Mouse (Mus musculus): Measurements from ENCODE around the gene Gm10643.
A peak's percentile ranks its signal among the peaks of the same experiment; 100 is the strongest.

Gene Gm10643

DNA sequence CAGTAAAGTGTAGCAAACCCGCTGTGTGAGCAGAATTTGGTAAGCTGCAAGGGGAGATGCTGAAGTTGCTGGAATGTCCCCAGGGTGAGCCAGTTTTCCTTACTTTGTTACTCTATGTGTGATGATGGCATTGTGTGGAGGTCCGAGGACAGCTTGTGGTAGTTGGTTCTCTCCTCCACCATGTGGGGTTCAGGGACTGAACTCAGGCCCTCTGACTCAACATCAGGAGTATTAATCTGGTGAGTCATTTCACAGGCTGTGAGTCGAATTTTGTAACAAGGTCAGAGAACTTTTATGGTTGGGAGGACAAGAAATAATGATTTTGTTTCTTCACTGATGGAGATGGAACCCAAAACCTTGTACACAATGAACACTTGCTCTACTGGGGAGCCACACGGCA is 32.2 kb downstream of the Gm10643 start:
- DNase-seq: no peak

DNA sequence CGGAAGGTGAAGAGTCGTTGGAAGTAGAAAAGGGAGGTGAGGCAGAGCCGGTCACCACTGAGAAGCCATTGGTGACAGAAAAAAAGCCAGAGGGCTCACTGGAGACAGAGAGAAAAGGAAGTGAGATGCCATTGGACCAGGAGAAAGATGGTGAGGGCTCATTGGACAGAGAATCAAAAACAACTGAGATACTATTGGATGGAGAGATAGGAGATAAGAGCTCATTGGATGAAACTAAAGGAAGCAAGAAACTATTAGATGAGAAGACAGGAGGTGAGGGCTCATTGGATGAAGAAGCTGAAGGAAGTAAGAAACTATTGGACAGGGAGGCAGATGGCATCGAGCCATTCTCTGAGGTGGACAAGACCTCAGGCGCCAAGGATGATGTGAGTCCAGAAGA is 35.7 kb downstream of the Gm10643 start:
- no peak for DNase-seq

DNA sequence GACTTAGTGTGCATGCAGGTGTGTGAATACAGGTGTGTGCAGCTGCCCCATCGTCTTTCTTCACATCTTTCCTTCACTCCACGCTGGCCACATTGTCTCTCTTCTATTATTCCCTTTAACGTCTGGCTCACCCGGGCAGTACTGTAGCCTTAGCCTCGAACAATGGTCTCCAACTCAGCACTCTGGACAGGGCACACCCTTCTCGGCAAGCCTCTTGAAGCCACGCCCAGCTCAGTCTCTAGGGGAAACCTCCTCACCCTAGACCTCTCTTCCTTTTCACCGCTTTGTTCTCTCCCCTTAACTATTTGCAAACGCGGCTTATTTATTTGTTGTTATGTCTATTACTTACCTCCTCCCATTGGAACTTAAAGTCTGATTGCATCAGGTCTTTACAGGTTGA is 37.5 kb downstream of the Gm10643 start:
- DNase-seq: no peak

GRCm38 (mm10) chr8:84025863-84026262 is 39.1 kb downstream of the Gm10643 start:
- peak; percentile 79 to 86 for DNase-seq

GRCm38 (mm10) chr8:84024171-84024570 is 40.8 kb downstream of the Gm10643 start:
- DNase-seq: peak; percentile 66 to 67

DNA sequence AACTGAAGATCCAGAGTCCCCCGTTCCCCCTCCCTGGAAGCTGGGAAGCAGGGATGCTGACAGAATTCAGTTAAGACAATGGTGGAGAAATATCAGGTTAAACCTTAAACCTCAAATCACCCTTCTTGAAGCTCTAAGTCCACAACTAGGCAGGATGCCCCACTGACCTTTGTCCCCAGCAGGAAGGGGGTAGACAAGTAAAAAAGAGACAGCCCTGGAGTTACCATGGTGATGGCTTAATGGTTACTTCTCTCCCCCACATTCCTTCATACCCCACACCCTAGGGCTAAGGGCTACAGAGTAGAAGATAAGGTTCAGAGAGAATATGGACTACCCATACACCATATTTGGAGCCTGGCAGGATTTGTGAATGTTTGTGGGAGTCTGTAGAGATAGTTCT is 41.3 kb downstream of the Gm10643 start:
- DNase-seq: no peak

DNA sequence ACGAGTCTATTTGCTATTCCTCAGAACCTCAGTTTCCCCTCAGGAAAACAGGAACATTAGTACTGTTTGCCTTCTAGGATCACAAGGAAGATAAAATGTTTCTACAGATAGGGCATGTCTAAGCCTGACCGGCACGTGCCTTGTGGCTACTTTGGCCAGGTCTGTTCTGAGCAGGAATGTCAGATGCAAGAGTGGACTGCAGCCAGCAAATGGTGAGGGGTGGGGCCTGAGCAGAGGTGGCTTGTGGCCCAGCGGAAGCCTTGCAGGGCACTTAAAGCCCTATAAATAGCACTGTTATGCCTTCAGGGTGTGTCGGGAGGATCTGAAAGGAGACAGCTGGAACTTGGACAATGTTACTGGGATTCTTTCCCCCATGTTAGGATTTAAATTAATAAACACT is 41.9 kb downstream of the Gm10643 start:
- DNase-seq: no peak

DNA sequence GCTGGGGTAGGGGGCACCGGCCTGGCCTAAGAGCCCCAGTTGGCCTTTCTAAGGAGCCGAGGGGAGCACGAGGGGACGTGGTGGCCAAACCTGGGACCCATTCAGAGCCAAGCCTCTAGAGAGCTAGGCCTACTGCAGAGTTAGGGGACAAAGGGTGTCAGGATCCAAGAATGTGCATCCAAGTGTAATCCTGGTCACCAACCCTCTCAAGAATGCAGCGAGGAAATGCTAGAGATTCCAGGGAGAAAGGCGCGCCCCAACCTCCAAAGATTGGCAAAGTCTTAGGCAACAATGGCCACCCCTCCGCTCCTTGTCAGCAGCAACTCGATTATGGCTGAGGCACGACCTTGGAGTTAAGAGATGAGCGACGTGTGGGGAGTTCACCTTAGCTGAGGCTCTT is 43.4 kb downstream of the Gm10643 start:
- no peak for DNase-seq

DNA sequence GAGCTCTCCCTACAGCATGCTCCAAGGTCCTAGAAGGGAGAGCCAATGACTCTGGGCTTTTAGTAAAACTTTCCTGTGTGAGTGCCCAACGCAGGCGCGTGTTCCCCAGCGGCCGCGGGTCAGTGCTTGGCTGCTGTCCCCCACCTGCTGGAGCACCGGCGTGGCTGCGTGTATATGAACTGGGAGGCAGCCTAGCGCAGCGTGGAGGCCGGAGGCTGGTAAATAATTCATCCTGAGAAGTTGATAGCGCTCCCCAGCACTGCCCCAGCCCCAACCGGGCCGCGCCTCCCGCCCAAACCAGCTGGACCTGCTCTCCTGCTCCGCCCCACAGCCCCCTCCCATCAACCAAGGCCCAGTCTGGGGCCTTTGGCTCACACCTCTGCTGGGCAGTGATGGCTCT is 43.8 kb downstream of the Gm10643 start, which contains the start of gene Palm3:
Gene Palm3 (plus strand): TSS at position 376 of the 400 bp plus-strand sequence.
- DNase-seq: no peak

DNA sequence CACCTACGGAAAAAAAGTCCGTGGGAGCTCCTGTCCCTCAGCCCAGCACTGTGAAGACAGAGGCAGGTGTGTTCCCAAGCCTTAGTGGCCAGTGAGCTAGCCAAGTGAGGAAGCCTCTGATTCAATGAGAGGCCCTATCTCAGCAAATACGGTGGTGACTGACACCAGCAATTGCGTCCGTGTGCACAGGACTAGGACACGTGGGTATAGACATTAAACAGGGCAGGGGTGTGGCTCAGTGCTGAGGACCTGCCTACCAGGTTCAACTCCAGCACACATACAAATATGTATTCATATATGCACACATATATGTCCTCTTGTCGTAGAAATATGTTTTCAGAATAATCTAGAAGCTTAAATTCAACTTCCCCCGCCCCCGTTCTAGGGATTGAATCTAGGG is 45.2 kb downstream of the Gm10643 start:
- no peak for DNase-seq

- DNase-seq: no peak
Observed at GRCm38 (mm10) chr8:84015833-84016232, 49.1 kb downstream of the Gm10643 start.

Measured in thymus, postnatal 36 days (tissue).